In the genomic region with DNA sequence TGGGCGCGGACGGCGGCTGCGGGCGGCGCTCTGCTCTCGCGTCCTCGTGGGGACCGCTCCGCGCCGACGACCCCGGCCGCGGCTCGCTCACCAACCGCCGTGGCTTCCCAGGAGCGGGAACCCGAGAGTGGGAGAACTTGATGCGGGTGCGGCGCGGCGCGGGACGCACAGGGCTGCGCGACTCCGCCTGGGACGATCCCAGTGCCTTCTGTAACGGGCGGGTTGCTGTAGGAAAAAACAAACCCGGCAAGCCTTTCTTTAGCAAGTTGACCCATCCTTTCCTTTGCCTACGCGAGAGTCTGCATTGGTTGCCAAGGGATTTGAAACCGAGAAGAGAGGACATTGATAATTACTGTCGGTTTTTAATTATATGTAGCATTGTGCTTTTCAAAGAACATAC, we compare ENCODE assay signal across 8 mouse cellular contexts. TPM values are rescaled to one million over a fixed set of nuclear protein-coding genes. Genes with fewer than 3 reads are reported as not detected.
DNase-seq lines count a peak whose midpoint lies in the region; ATAC-seq and TF ChIP-seq lines count a peak whose summit lies in the region.

No protein-coding gene starts in this region.

- no peak for DNase-seq in heart, adult 11 months
- no peak for DNase-seq in adrenal gland, postnatal 14 days
- no peak for DNase-seq in right cerebral cortex, postnatal 10 days (ENCODE audit: low spot score in 2 of 2)
- no peak for DNase-seq in urinary bladder, postnatal 10 days (ENCODE audit: low spot score)

- TF ChIP-seq CTCF in E14TG2a.4 (conservative IDR thresholded peaks at IDR 0.05; ENCODE audit: low read length): no peak
- no peak for TF ChIP-seq CTCF in embryonic fibroblast, embryonic 13.5 days (IDR thresholded peaks at IDR 0.05; ENCODE audit: borderline replicate concordance, insufficient read depth, low read length)

- H3K4me3 ChIP-seq in heart, embryonic 13.5 days: peak overlapping the region; percentile 81
- H3K4me3 ChIP-seq in E14TG2a.4 (replicated peaks; ENCODE audit: low read length): peak overlapping the region; percentile 91
- H3K4me3 ChIP-seq in embryonic fibroblast, embryonic 13.5 days (ENCODE audit: insufficient read depth, low read length): peak overlapping the region; percentile 92
- peak overlapping the region; percentile 86 for H3K4me3 ChIP-seq in limb, embryonic 15.5 days

- 0% methylated on average over 28 of the region's 41 CpGs for WGBS in heart, embryonic 13.5 days
- WGBS in limb, embryonic 15.5 days: under 1% methylated on average over 41 of the region's 41 CpGs

- peaks cover 8% of the 10 kb centered on the region for H3K4me1 ChIP-seq in heart, embryonic 13.5 days
- H3K4me1 ChIP-seq in E14TG2a.4 (replicated peaks; ENCODE audit: low read depth, low read length): peaks cover 39% of the 10 kb centered on the region
- peaks cover 10% of the 10 kb centered on the region; the same call in 1 of the 2 replicates for H3K4me1 ChIP-seq in embryonic fibroblast, embryonic 13.5 days (ENCODE audit: control insufficient read depth, insufficient read depth, low read length)
- H3K4me1 ChIP-seq in limb, embryonic 15.5 days: peaks cover 4% of the 10 kb centered on the region

- no peak for ATAC-seq in heart, embryonic 13.5 days (ENCODE audit: extremely low read depth, insufficient number of reproducible peaks, low FRiP score, low TSS enrichment)
- 0 out of 2 replicates have a peak, but pooled peaks have one; percentile 30 for ATAC-seq in limb, embryonic 15.5 days (ENCODE audit: insufficient number of reproducible peaks, low FRiP score, low TSS enrichment, low read depth)

- peak overlapping the region; percentile 92 for H3K9ac ChIP-seq in heart, embryonic 13.5 days
- peak overlapping the region; percentile 96 for H3K9ac ChIP-seq in limb, embryonic 15.5 days

- no peaks in the 10 kb centered on the region for H3K27me3 ChIP-seq in heart, embryonic 13.5 days (replicated peaks)
- no peaks in the 10 kb centered on the region for H3K27me3 ChIP-seq in E14TG2a.4 (ENCODE audit: insufficient read depth, low read length)
- no peaks in the 10 kb centered on the region for H3K27me3 ChIP-seq in limb, embryonic 15.5 days

- H3K4me2 ChIP-seq in heart, embryonic 13.5 days: peak overlapping the region; percentile 77
- H3K4me2 ChIP-seq in limb, embryonic 15.5 days: peak overlapping the region; percentile 64

- no peaks in the 10 kb centered on the region for H3K9me3 ChIP-seq in heart, embryonic 13.5 days
- no peaks in the 10 kb centered on the region for H3K9me3 ChIP-seq in E14TG2a.4 (ENCODE audit: low read length)
- H3K9me3 ChIP-seq in limb, embryonic 15.5 days: no peaks in the 10 kb centered on the region

- peak overlapping the region; percentile 76 for H3K27ac ChIP-seq in heart, embryonic 13.5 days (replicated peaks)
- peak overlapping the region; percentile 45 for H3K27ac ChIP-seq in embryonic fibroblast, embryonic 13.5 days (ENCODE audit: insufficient read depth, low read length)
- H3K27ac ChIP-seq in limb, embryonic 15.5 days: peak overlapping the region; percentile 95

- H3K36me3 ChIP-seq in heart, embryonic 13.5 days: peaks cover 34% of the 10 kb centered on the region
- H3K36me3 ChIP-seq in E14TG2a.4 (ENCODE audit: insufficient read depth, low read length): peaks cover 34% of the 10 kb centered on the region
- peaks cover 21% of the 10 kb centered on the region for H3K36me3 ChIP-seq in limb, embryonic 15.5 days

- no peak for TF ChIP-seq POLR2A in embryonic fibroblast, embryonic 13.5 days (IDR thresholded peaks at IDR 0.05; ENCODE audit: low read depth, low read length)

RNA-seq across cellular contexts. Expression of gene Rab23, which starts 0.5 kb away (rescaled TPM):
- polyA plus RNA-seq in heart, embryonic 13.5 days (2015; fragmentation: Nextera tagmentation; extraction: Ambion mirVana): 14.1 and 14.5 TPM in 2 replicates
- 77.8 and 107 TPM in 2 replicates for polyA plus RNA-seq in embryonic fibroblast, embryonic 13.5 days (2011; ENCODE audit: insufficient read length, low read depth, missing spikeins)
- 34.8 and 36.2 TPM in 2 replicates for polyA plus RNA-seq in limb, embryonic 15.5 days (2015; fragmentation: Nextera tagmentation; extraction: Ambion mirVana)
- 12.0 and 15.2 TPM in 2 replicates for total RNA-seq in adrenal gland, postnatal 14 days (2021)

RNA-seq across cellular contexts. Expression of gene Bag2, which starts 37.4 kb away (rescaled TPM):
- polyA plus RNA-seq in heart, embryonic 13.5 days (2015; fragmentation: Nextera tagmentation; extraction: Ambion mirVana): 69.4 and 82.4 TPM in 2 replicates
- 45.0 and 71.6 TPM in 2 replicates for polyA plus RNA-seq in embryonic fibroblast, embryonic 13.5 days (2011; ENCODE audit: insufficient read length, low read depth, missing spikeins)
- polyA plus RNA-seq in limb, embryonic 15.5 days (2015; fragmentation: Nextera tagmentation; extraction: Ambion mirVana): 51.4 and 68.0 TPM in 2 replicates
- total RNA-seq in adrenal gland, postnatal 14 days (2021): 17.8 and 18.7 TPM in 2 replicates

RNA-seq across cellular contexts. Expression of gene Prim2, which starts 50.6 kb away (rescaled TPM):
- polyA plus RNA-seq in heart, embryonic 13.5 days (2015; fragmentation: Nextera tagmentation; extraction: Ambion mirVana): 18.1 and 21.7 TPM in 2 replicates
- 28.3 and 28.6 TPM in 2 replicates for polyA plus RNA-seq in embryonic fibroblast, embryonic 13.5 days (2011; ENCODE audit: insufficient read length, low read depth, missing spikeins)
- 32.4 and 33.9 TPM in 2 replicates for polyA plus RNA-seq in limb, embryonic 15.5 days (2015; fragmentation: Nextera tagmentation; extraction: Ambion mirVana)
- total RNA-seq in adrenal gland, postnatal 14 days (2021): 8.4 and 8.5 TPM in 2 replicates

Comparison
In these comparisons a context has a peak if more than half of its experiments do, and no peak if none do; other contexts are left out.
1. H3K27ac ChIP-seq: peak in every context shown above with its lines; median percentile 95 in limb, embryonic 15.5 days; 76 in heart, embryonic 13.5 days; 45 in embryonic fibroblast, embryonic 13.5 days.